Mouse (Mus musculus) heart, postnatal 0 days (tissue): ENCODE data around the gene Mybpc2.

Experiments
- CTCF ChIP-seq: IDR thresholded peaks from 2 replicates; pipeline ENCODE4 v1.5.1; 2016; ENCODE audit warnings: antibody characterized with exemption, control low read depth, low read depth
- EP300 ChIP-seq: IDR thresholded peaks from 2 replicates; pipeline ENCODE4 v1.6.1; 2016; ENCODE audit warnings: antibody characterized with exemption, low read depth

DNA sequence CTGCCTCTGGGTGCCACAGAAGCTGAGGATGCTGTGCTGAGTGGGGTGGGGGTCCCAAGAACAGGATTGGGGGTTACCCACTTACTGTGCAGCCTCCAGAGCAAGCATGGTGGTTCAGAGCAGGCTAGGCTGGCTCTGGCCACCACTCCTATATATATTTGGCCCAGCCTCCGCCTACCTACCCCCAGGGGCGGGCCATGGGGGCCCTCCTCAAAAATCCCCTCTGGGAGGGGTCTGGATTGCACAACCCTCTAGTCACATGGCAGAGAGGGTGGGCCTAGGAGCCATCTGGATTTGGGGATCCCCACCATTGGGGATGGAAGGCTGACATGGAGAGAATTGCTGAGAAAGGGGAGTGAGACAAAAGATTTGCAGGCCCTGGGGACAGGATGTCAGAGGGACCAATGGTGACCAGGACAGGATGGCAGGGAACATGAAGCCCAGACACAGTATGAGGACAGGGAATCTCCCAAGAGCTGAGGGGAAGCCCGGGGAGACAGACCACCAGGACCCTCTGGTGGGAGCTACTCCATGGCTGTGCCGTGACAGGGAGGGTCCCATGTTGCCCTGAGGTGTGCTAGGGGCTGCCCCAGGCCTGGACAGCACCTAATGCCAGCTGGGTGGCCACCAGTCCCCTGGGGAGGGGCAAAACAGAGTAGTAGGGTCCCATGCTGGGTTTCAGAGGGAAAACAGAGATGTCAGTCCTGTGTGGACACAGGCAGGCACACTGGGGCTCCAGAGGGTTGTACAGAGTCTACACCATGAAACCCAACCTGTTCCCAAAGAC, 7.7 kb upstream of the Mybpc2 start, which contains the start of gene Spib:
- no peak for TF ChIP-seq CTCF
- no peak for TF ChIP-seq EP300
